In the genomic region with DNA sequence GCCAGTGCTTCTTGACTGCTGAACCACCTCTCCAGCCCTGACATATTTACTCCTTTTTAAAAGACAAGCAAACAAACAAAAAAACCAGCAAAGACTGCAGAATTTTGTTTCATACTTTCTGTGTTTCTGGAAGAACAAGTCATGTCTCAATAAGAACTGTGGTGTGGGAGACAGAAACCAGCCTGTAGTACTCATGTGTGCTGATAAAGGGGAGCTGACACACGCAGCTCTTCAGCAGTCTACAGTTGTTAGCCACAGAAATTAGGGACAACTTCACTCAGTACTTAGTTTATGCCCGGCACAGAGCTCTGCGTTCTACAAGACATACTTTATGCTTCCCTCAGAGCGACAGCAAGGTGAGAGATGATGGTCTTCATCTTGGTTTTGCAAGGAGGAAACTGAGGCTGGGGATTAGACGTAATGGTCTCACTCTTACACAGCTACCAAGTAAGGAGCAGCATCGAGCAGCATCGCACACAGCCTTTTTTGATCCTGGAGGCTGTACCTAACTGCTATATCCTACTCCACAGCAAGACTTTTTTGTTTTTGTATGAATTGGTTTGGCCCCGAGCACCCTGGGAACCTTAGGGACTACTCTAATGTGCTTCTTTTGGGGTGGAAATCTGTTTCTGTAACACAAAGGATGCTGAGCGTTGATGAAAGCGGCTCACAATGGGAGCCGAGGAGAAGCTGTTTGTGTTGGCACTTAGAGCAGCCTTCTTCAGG, we compare ENCODE assay signal across 9 mouse cellular contexts.
DNase-seq lines count a peak whose midpoint lies in the region; ATAC-seq and TF ChIP-seq lines count a peak whose summit lies in the region.
"Had no signal": no experiment of that assay in that cellular context is flagged by ENCODE, and none has a peak within 500 bp of the region (broad histone marks: within the 10 kb centered on the region; RNA-seq: fewer than 3 reads in every experiment).

No protein-coding gene starts in this region.

- H3K27ac ChIP-seq in ES-E14 (ENCODE audit: insufficient read depth, low read depth, low read length, poor library complexity, severe bottlenecking) = no peak overlapping the region
- H3K27ac ChIP-seq in hindbrain, embryonic 13.5 days = peak overlapping the region; percentile 56
- peak overlapping the region; percentile 2; the same call in 1 of the 2 replicates for H3K27ac ChIP-seq in midbrain, embryonic 11.5 days (ENCODE audit: low read depth, low read length)
- H3K27ac ChIP-seq: heart, adult 2 months had no signal

- no peak overlapping the region for H3K4me2 ChIP-seq in hindbrain, embryonic 13.5 days
- H3K4me2 ChIP-seq in midbrain, embryonic 11.5 days = no peak overlapping the region; the same call in 1 of the 2 replicates

- H3K36me3 ChIP-seq in ES-E14 (ENCODE audit: control insufficient read depth, insufficient read depth, low read length, poor library complexity, severe bottlenecking) = no peaks in the 10 kb centered on the region
- no peaks in the 10 kb centered on the region for H3K36me3 ChIP-seq in hindbrain, embryonic 13.5 days
- no peaks in the 10 kb centered on the region for H3K36me3 ChIP-seq in midbrain, embryonic 11.5 days (ENCODE audit: control insufficient read depth, insufficient read depth, low read length)

- WGBS in hindbrain, embryonic 13.5 days = 34% methylated on average over 11 of the region's 11 CpGs
- 36% methylated on average over 11 of the region's 11 CpGs for WGBS in midbrain, embryonic 11.5 days

- H3K9ac ChIP-seq in ES-E14 (ENCODE audit: insufficient read depth, low read depth, low read length, poor library complexity, severe bottlenecking) = no peak overlapping the region
- H3K9ac ChIP-seq in hindbrain, embryonic 13.5 days = no peak overlapping the region
- H3K9ac ChIP-seq in midbrain, embryonic 11.5 days (ENCODE audit: low read length) = peak overlapping the region; percentile 39

- in situ Hi-C loops in ES-E14 (cut with MboI; ENCODE audit: low sequenced_read_pairs in 2 of 2, unreplicated experiment in 2 of 2) = no loop called here

- H3K4me1 ChIP-seq in ES-E14 (ENCODE audit: control insufficient read depth in 2 of 2, insufficient read depth in 2 of 2, low read length in 2 of 2, poor library complexity in 1 of 2) = peaks cover 0 to 2% of the 10 kb centered on the region in 2 experiments; a peak in 1 of 4 replicates
- peaks cover 14% of the 10 kb centered on the region for H3K4me1 ChIP-seq in hindbrain, embryonic 13.5 days (replicated peaks)
- peaks cover 12% of the 10 kb centered on the region for H3K4me1 ChIP-seq in midbrain, embryonic 11.5 days (ENCODE audit: control insufficient read depth, insufficient read depth, low read length)

- H3K27me3 ChIP-seq in hindbrain, embryonic 13.5 days = no peaks in the 10 kb centered on the region
- H3K27me3 ChIP-seq in midbrain, embryonic 11.5 days (ENCODE audit: control insufficient read depth, insufficient read depth, low read length) = no peaks in the 10 kb centered on the region

- no peak for DNase-seq in frontal cortex, adult 2 months (ENCODE audit: extremely low spot score in 1 of 2, low spot score in 1 of 2)
- DNase-seq in ES-E14 (ENCODE audit: low read depth, low spot score) = peak; percentile 1
- DNase-seq in midbrain, embryonic 11.5 days (ENCODE audit: low spot score, missing footprints) = peak; percentile 87
- no peak for DNase-seq in layer of hippocampus, adult 8-10 months (ENCODE audit: low spot score in 2 of 2)
- DNase-seq in spleen, adult 12 weeks (ENCODE audit: low spot score) = no peak
- DNase-seq in testis, postnatal 10 days (ENCODE audit: low spot score) = no peak

- H3K9me3 ChIP-seq in ES-E14 (ENCODE audit: control insufficient read depth, insufficient read depth, low read depth, low read length) = no peaks in the 10 kb centered on the region
- H3K9me3 ChIP-seq in hindbrain, embryonic 13.5 days = no peaks in the 10 kb centered on the region
- H3K9me3 ChIP-seq in midbrain, embryonic 11.5 days (ENCODE audit: control insufficient read depth, low read length) = no peaks in the 10 kb centered on the region

- no peak overlapping the region for H3K4me3 ChIP-seq in ES-E14 (ENCODE audit: insufficient read depth in 1 of 2, low read depth in 1 of 2, low read length in 2 of 2, poor library complexity in 1 of 2, severe bottlenecking in 1 of 2)
- H3K4me3 ChIP-seq in hindbrain, embryonic 13.5 days = no peak overlapping the region
- H3K4me3 ChIP-seq in midbrain, embryonic 11.5 days (ENCODE audit: low read depth, low read length) = no peak overlapping the region
- H3K4me3 ChIP-seq: heart, adult 2 months had no signal

- peak; percentile 11; the same call in 1 of the 2 replicates for ATAC-seq in frontal cortex, adult (ENCODE audit: low TSS enrichment)
- ATAC-seq in hindbrain, embryonic 13.5 days (ENCODE audit: low FRiP score) = peak; percentile 54; the same call in 1 of the 2 replicates
- no peak for ATAC-seq in midbrain, embryonic 11.5 days (ENCODE audit: low FRiP score)

TF ChIP-seq in ES-E14, 5 proteins besides CTCF, POLR2A, EP300 and RAD21:
- no peak for TF ChIP-seq ZNF384 (IDR thresholded peaks at IDR 0.05; ENCODE audit: low read depth, low read length)
- no peak for TF ChIP-seq HCFC1 (IDR thresholded peaks at IDR 0.05; ENCODE audit: borderline replicate concordance, insufficient read depth, low read length)
- no peak for TF ChIP-seq CHD2 (IDR thresholded peaks at IDR 0.05; ENCODE audit: low read depth, low read length)
- no peak for TF ChIP-seq ZC3H11A (IDR thresholded peaks at IDR 0.05; ENCODE audit: borderline replicate concordance, low read depth, low read length)
- TF ChIP-seq MAFK (IDR thresholded peaks at IDR 0.05; ENCODE audit: insufficient read depth, low read depth, low read length) = no peak

Comparison
In these comparisons a context has a peak if more than half of its experiments do, and no peak if none do; other contexts are left out.
1. DNase-seq: peak in ES-E14 (single experiment) and midbrain, embryonic 11.5 days (single experiment); none in frontal cortex, adult 2 months (0 of 2), layer of hippocampus, adult 8-10 months (0 of 2), spleen, adult 12 weeks (single experiment) and testis, postnatal 10 days (single experiment).